Mouse (Mus musculus) heart, postnatal 0 days (tissue): ENCODE data around the gene Cyba.

Source experiments
- CTCF ChIP-seq: IDR thresholded peaks from 2 replicates; pipeline ENCODE4 v1.5.1; 2016; ENCODE audit warnings: antibody characterized with exemption, control low read depth, low read depth
- EP300 ChIP-seq: IDR thresholded peaks from 2 replicates; pipeline ENCODE4 v1.6.1; 2016; ENCODE audit warnings: antibody characterized with exemption, low read depth

GRCm38 (mm10) chr8:122430646-122431045 lies 2.1 kb downstream of the Cyba start:
- TF ChIP-seq CTCF (no peak), EP300 (no peak)
